ENCODE assay signal across 8 mouse cellular contexts in the genomic region with DNA sequence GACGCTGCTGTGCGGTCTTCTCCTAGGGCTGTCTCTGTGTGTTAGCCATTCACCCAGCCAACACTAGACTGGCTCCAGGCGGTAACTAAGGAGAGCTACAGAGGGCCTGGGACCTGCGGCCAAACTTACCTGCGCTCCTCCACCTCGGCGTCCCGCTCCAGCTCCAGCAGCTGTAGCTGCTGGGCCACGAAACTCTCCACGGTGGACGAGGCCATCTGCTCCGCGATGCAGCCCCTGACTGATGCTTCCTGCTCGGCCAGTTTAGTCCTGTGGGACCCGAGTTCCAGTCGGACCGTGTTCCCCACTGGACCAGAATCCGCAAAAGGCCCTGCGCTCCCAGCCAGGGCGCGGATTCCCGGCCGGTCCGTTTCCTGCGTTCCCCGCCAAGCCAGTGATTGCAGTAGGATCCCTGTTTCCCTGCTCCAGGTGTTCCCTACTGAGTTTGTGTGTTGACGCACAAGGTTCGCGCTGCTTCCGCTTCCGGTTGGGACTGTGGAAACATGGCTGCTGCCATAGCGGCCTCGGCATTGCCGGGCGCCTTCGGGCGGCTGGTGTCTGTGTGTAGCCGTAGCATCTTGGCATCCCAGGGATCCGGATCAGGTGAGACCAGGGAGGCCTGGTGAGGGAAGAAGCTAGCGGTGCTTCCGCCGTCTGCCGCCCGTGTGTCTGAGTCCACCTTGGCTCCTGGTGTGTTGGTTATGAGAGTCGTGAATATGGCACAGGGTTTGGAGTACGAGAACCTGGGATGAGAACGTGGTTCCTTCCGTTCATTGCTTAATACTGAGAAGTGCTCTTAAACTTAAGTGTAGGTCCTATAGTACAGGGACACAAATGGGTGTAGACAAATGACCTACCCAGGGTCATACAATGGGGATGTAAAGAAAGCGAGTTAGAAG. TPM values are rescaled to one million over a fixed set of nuclear protein-coding genes. Genes with fewer than 3 reads are reported as not detected.
A peak's percentile ranks its signal among the peaks of the same experiment; 100 is the strongest.
DNase-seq lines count a peak whose midpoint lies in the region; ATAC-seq lines count a peak whose summit lies in the region.

Mrpl21 (plus strand) TSS at position 330 of the 896 bp plus-strand sequence.
Ighmbp2 (minus strand) TSS at position 446 of the 896 bp plus-strand sequence.

- peaks cover 57% of the 10 kb centered on the region for H3K36me3 ChIP-seq in heart, embryonic 10.5 days
- H3K36me3 ChIP-seq in kidney, embryonic 15.5 days = peaks cover 61% of the 10 kb centered on the region

- peak; percentile 86 to 91 for DNase-seq in B cell, adult 2 months
- peak; percentile 98 for DNase-seq in brain, adult 2 months (ENCODE audit: low read depth, low spot score)
- peak; percentile 96 for DNase-seq in heart, embryonic 10.5 days (ENCODE audit: low spot score)
- peak; percentile 82 for DNase-seq in liver
- DNase-seq in spleen, postnatal 4 days (ENCODE audit: low spot score in 2 of 2) = peak; percentile 82 to 90

- H3K4me1 ChIP-seq in heart, embryonic 10.5 days = peaks cover 15% of the 10 kb centered on the region
- H3K4me1 ChIP-seq in kidney, embryonic 15.5 days = peaks cover 20% of the 10 kb centered on the region

- under 1% methylated on average over 49 of the region's 49 CpGs for WGBS in heart, embryonic 10.5 days
- WGBS in kidney, embryonic 15.5 days = under 1% methylated on average over 49 of the region's 49 CpGs

- H3K27ac ChIP-seq in heart, embryonic 10.5 days = peak within 1 kb of the TSS; percentile 88
- H3K27ac ChIP-seq in kidney, embryonic 15.5 days = peak within 1 kb of the TSS; percentile 64

- peak within 1 kb of the TSS; percentile 78 for H3K4me3 ChIP-seq in heart, embryonic 10.5 days
- H3K4me3 ChIP-seq in kidney, embryonic 15.5 days (replicated peaks) = peak within 1 kb of the TSS; percentile 96

- peak; percentile 89 for ATAC-seq in erythroblast, adult 5-6 weeks (replicated peaks; ENCODE audit: low FRiP score, poor library complexity, severe bottlenecking)
- ATAC-seq in kidney, embryonic 15.5 days (replicated peaks; ENCODE audit: low FRiP score) = peak; percentile 94
- peak; percentile 78 for ATAC-seq in monocyte, adult 5-6 weeks (replicated peaks; ENCODE audit: insufficient number of reproducible peaks, low FRiP score, low TSS enrichment, poor library complexity, severe bottlenecking)

- no peaks in the 10 kb centered on the region for H3K9me3 ChIP-seq in heart, embryonic 10.5 days
- no peaks in the 10 kb centered on the region for H3K9me3 ChIP-seq in kidney, embryonic 15.5 days (replicated peaks)

- peak within 1 kb of the TSS; percentile 80 for H3K4me2 ChIP-seq in kidney, embryonic 15.5 days

- H3K9ac ChIP-seq in kidney, embryonic 15.5 days = peak within 1 kb of the TSS; percentile 85

- no peaks in the 10 kb centered on the region for H3K27me3 ChIP-seq in heart, embryonic 10.5 days (ENCODE audit: insufficient read depth, poor library complexity, severe bottlenecking)
- no peaks in the 10 kb centered on the region for H3K27me3 ChIP-seq in kidney, embryonic 15.5 days

RNA-seq across cellular contexts. Expression of gene Mrpl21, which starts in this region (rescaled TPM):
- 10.0 and 13.1 TPM in 2 replicates for total RNA-seq in erythroblast, adult 5-6 weeks (2015; ENCODE audit: low replicate concordance)
- 7.2 and 18.3 TPM in 2 replicates for total RNA-seq in erythroblast, adult 5-6 weeks (2017; ENCODE audit: low replicate concordance)
- polyA plus RNA-seq in heart, embryonic 10.5 days (2016; fragmentation: Nextera tagmentation; extraction: Ambion mirVana) = 114 and 118 TPM in 2 replicates
- polyA plus RNA-seq in kidney, embryonic 15.5 days (2015; fragmentation: Nextera tagmentation; extraction: Ambion mirVana) = 126 and 129 TPM in 2 replicates
- total RNA-seq in monocyte, adult 5-6 weeks (2017) = 50.9 to 77.2 TPM (median 60.4 TPM) in 3 replicates

RNA-seq across cellular contexts. Expression of gene Ighmbp2, which starts in this region (rescaled TPM):
- total RNA-seq in erythroblast, adult 5-6 weeks (2015; ENCODE audit: low replicate concordance) = 0.63 TPM in 1 of 2 replicates, not detected in the other
- total RNA-seq in erythroblast, adult 5-6 weeks (2017; ENCODE audit: low replicate concordance) = 0.70 and 2.2 TPM in 2 replicates
- polyA plus RNA-seq in heart, embryonic 10.5 days (2016; fragmentation: Nextera tagmentation; extraction: Ambion mirVana) = 7.2 and 7.4 TPM in 2 replicates
- polyA plus RNA-seq in kidney, embryonic 15.5 days (2015; fragmentation: Nextera tagmentation; extraction: Ambion mirVana) = 9.5 and 9.6 TPM in 2 replicates
- 2.3 to 7.1 TPM (median 5.0 TPM) in 3 replicates for total RNA-seq in monocyte, adult 5-6 weeks (2017)

Comparison
In these comparisons a context has a peak if more than half of its experiments do, and no peak if none do; other contexts are left out.
1. Peak in every context shown above with its lines: DNase-seq, ATAC-seq, H3K4me3 ChIP-seq and H3K27ac ChIP-seq.